Mouse (Mus musculus) hindbrain, embryonic 12.5 days (tissue): ENCODE data around the gene Gm10715. TPM values are rescaled to one million over a fixed set of nuclear protein-coding genes. Genes with fewer than 3 reads are reported as not detected.
"Not testable (repeated sequence)": the region's sequence is repeated elsewhere in the genome, so short reads cannot be mapped to it uniquely, and the experiment has no call there.

ENCODE experiments used
- ATAC-seq: fragments of 200-750 bp; cut with Nextera tagmentation; 2 replicates; pipeline ENCODE4 v1.8.0; 2017; ENCODE audit warnings: moderate TSS enrichment; ENCODE audit not compliant: low FRiP score
- H3K27ac ChIP-seq: fragments of 300-500 bp; sonication (generic); 2 replicates; pipeline ENCODE4 v1.5.1; 2016; ENCODE audit warnings: mild to moderate bottlenecking
- H3K27me3 ChIP-seq: fragments of 300-500 bp; sonication (generic); 2 replicates; pipeline ENCODE4 v1.6.1; 2016; ENCODE audit warnings: mild to moderate bottlenecking
- H3K36me3 ChIP-seq: fragments of 300-500 bp; sonication (generic); 2 replicates; pipeline ENCODE4 v1.6.1; 2016; ENCODE audit warnings: mild to moderate bottlenecking
- H3K4me1 ChIP-seq: fragments of 300-500 bp; sonication (generic); 2 replicates; pipeline ENCODE4 v1.6.1; 2016
- H3K4me2 ChIP-seq: fragments of 300-500 bp; sonication (generic); replicated peaks from 2 replicates; pipeline ENCODE4 v1.6.1; 2016; ENCODE audit warnings: mild to moderate bottlenecking
- H3K4me3 ChIP-seq: fragments of 300-500 bp; sonication (generic); 2 replicates; pipeline ENCODE4 v1.5.1; 2016; ENCODE audit warnings: mild to moderate bottlenecking
- H3K9ac ChIP-seq: fragments of 300-500 bp; sonication (generic); 2 replicates; pipeline ENCODE4 v1.6.1; 2016; ENCODE audit warnings: mild to moderate bottlenecking, moderate library complexity
- H3K9me3 ChIP-seq: fragments of 300-500 bp; sonication (generic); replicated peaks from 2 replicates; pipeline ENCODE4 v1.6.1; 2016; ENCODE audit warnings: mild to moderate bottlenecking
- WGBS: fragments of 180-500 bp; shearing (Covaris S2); methylation state at CpG from one replicate; pipeline ENCODE4 v1.1.7; 2016; 5-methylcytosine and 5-hydroxymethylcytosine counted together
- polyA plus RNA-seq: library from polyadenylated mRNA; unstranded; fragments of >200 nt; fragmentation: Nextera tagmentation; extraction: Ambion mirVana; gene quantifications from 2 replicates; pipeline ENCODE4 v1.2.1, GENCODE M21; 2016

Gene Gm10715
- polyA plus RNA-seq, 1 experiment from 2014 or later = not detected

DNA sequence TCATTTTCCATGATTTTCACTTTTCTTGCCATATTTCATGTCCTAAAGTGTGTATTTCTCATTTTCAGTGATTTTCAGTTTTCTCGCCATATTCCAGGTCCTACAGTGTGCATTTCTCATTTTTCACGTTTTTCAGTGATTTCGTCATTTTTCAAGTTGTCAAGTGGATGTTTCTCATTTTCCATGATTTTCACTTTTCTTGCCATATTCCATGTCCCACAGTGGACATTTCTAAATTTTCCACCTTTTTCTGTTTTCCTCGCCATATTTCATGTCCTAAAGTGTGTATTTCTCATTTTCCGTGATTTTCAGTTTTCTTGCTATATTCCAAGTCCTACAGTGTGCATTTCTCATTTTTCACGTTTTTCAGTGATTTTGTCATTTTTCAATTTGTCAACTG lies 20.8 kb upstream of the Gm10715 start:
- not testable (repeated sequence) for H3K27me3 ChIP-seq, ATAC-seq, H3K4me3 ChIP-seq, H3K9me3 ChIP-seq, H3K4me2 ChIP-seq, H3K4me1 ChIP-seq, H3K27ac ChIP-seq, H3K36me3 ChIP-seq, H3K9ac ChIP-seq
- WGBS = 72% methylated on average over 6 of the region's 6 CpGs

DNA sequence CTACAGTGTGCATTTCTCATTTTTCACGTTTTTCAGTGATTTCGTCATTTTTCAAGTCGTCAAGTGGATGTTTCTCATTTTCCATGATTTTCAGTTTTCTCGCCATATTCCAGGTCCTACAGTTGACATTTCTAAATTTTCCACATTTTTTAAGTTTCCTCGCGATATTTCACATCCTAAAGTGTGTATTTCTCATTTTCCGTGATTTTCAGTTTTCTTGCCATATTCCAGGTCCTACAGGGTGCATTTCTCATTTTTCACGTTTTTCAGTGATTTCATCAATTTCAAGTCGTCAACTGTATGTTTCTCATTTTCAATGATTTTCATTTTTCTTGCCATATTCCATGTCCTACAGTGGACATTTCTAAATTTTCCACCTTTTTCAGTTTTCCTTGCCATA lies 19.6 kb upstream of the Gm10715 start, which contains the start of gene Gm10719:
Gene Gm10719 (plus strand): TSS at position 301 of the 400 bp plus-strand sequence.
- not testable (repeated sequence) for H3K27ac ChIP-seq, H3K27me3 ChIP-seq, H3K4me2 ChIP-seq, H3K9ac ChIP-seq, H3K4me1 ChIP-seq, H3K36me3 ChIP-seq, H3K9me3 ChIP-seq, ATAC-seq, H3K4me3 ChIP-seq
- WGBS = 42% methylated on average over 1 of the region's 9 CpGs

DNA sequence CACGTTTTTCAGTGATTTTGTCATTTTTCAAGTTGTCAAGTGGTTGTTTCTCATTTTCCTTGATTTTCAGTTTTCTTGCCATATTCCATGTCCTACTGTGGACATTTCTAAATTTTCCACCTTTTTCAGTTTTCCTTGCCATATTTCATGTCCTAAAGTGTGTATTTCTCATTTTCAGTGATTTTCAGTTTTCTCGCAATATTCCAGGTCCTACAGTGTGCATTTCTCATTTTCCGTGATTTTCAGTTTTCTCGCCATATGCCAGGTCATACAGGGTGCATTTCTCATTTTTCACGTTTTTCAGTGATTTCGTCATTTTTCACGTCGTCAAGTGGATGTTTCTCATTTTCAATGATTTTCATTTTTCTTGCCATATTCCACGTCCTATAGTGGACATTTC lies 17.7 kb upstream of the Gm10715 start:
- not testable (repeated sequence) for H3K4me1 ChIP-seq, H3K4me2 ChIP-seq, H3K9me3 ChIP-seq, H3K27me3 ChIP-seq, H3K27ac ChIP-seq, H3K9ac ChIP-seq, H3K36me3 ChIP-seq, ATAC-seq, H3K4me3 ChIP-seq
- WGBS = 66% methylated on average over 9 of the region's 9 CpGs

DNA sequence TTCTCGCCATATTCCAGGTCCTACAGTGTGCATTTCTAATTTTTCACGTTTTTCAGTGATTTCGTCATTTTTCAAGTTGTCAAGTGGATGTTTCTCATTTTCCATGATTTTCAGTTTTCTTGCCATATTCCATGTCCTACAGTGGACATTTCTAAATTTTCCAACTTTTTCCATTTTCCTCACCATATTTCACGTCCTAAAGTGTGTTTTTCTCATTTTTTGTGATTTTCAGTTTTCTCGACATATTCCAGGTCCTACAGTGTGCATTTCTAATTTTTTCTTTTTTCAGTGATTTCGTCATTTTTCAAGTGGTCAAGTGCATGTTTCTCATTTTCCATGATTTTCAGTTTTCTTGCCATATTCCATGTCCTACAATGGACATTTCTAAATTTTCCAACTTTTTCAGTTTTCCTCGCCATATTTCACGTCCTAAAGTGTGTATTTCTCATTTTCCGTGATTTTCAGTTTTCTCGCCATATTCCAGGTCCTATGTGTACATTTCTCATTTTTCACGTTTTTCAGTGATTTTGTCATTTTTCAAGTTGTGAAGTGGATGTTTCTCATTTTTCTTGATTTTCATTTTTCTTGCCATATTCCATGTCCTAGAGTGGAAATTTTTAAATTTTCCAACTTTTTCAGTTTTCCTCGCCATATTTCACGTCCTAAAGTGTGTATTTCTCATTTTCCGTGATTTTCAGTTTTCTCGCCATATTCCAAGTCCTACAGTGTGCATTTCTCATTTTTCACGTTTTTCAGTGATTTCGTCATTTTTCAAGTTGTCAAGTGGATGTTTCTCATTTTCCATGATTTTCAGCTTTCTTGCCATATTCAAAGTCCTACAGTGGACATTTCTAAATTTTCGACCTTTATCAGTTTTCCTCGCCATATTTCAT lies 16.6 kb upstream of the Gm10715 start:
- not testable (repeated sequence) for H3K4me3 ChIP-seq, H3K27me3 ChIP-seq, H3K4me2 ChIP-seq, H3K9ac ChIP-seq, H3K4me1 ChIP-seq, H3K36me3 ChIP-seq, H3K27ac ChIP-seq, H3K9me3 ChIP-seq
- WGBS = 76% methylated on average over 17 of the region's 19 CpGs
- peak; percentile 72 for ATAC-seq

DNA sequence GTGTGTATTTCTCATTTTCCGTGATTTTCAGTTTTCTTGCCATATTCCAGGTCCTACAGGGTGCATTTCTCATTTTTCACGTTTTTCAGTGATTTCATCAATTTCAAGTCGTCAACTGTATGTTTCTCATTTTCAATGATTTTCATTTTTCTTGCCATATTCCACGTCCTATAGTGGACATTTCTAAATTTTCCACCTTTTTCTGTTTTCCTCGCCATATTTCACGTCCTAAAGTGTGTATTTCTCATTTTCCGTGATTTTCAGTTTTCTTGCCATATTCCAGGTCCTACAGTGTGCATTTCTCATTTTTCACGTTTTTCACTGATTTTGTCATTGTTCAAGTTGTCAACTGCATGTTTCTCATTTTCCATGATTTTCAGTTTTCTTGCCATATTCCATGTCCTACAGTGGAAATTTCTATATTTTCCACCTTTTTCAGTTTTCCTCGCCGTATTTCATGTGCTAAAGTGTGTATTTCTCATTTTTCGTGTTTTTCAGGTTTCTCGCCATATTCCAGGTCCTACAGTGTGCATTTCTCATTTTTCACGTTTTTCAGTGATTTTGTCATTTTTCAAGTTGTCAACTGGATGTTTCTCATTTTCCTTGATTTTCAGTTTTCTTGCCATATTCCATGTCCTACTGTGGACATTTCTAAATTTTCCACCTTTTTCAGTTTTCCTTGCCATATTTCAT lies 14.2 kb upstream of the Gm10715 start:
- not testable (repeated sequence) for H3K4me1 ChIP-seq, H3K27me3 ChIP-seq, H3K9ac ChIP-seq, H3K27ac ChIP-seq, ATAC-seq, H3K9me3 ChIP-seq, H3K4me3 ChIP-seq, H3K4me2 ChIP-seq, H3K36me3 ChIP-seq
- 74% methylated on average over 11 of the region's 13 CpGs for WGBS

DNA sequence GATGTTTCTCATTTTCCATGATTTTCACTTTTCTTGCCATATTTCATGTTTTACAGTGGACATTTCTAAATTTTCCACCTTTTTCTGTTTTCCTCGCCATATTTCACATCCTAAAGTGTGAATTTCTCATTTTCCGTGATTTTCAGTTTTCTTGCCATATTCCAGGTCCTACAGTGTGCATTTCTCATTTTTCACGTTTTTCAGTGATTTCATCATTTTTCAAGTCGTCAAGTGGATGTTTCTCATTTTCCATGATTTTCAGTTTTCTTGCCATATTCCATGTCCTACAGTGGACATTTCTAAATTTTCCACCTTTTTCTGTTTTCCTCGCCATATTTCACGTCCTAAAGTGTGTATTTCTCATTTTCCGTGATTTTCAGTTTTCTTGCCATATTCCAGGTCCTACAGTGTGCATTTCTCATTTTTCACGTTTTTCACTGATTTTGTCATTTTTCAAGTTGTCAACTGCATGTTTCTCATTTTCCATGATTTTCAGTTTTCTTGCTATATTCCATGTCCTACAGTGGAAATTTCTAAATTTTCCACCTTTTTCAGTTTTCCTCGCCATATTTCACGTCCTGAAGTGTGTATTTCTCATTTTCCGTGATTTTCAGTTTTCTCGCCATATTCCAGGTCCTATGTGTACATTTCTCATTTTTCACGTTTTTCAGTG lies 13.2 kb upstream of the Gm10715 start, which contains the start of gene Gm10718:
Gene Gm10718 (plus strand): TSS at position 236 of the 673 bp plus-strand sequence.
- not testable (repeated sequence) for H3K36me3 ChIP-seq, H3K4me1 ChIP-seq, ATAC-seq, H3K27me3 ChIP-seq, H3K9ac ChIP-seq, H3K4me3 ChIP-seq, H3K4me2 ChIP-seq, H3K27ac ChIP-seq, H3K9me3 ChIP-seq
- 75% methylated on average over 12 of the region's 13 CpGs for WGBS

DNA sequence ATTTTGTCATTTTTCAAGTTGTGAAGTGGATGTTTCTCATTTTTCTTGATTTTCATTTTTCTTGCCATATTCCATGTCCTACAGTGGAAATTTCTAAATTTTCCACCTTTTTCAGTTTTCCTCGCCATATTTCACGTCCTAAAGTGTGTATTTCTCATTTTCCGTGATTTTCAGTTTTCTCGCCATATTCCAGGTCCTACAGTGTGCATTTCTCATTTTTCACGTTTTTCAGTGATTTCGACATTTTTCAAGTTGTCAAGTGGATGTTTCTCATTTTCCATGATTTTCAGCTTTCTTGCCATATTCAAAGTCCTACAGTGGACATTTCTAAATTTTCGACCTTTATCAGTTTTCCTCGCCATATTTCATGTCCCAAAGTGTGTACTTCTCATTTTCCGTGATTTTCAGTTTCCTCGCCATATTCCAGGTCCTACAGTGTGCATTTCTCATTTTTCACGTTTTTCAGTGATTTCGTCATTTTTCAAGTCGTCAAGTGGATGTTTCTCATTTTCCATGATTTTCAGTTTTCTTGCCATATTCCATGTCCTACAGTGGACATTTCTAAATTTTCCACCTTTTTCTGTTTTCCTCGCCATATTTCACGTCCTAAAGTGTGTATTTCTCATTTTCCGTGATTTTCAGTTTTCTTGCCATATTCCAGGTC lies 12.6 kb upstream of the Gm10715 start:
- not testable (repeated sequence) for H3K4me3 ChIP-seq, H3K4me1 ChIP-seq, ATAC-seq, H3K9me3 ChIP-seq, H3K27ac ChIP-seq, H3K9ac ChIP-seq, H3K27me3 ChIP-seq, H3K4me2 ChIP-seq, H3K36me3 ChIP-seq
- WGBS = 76% methylated on average over 16 of the region's 16 CpGs

DNA sequence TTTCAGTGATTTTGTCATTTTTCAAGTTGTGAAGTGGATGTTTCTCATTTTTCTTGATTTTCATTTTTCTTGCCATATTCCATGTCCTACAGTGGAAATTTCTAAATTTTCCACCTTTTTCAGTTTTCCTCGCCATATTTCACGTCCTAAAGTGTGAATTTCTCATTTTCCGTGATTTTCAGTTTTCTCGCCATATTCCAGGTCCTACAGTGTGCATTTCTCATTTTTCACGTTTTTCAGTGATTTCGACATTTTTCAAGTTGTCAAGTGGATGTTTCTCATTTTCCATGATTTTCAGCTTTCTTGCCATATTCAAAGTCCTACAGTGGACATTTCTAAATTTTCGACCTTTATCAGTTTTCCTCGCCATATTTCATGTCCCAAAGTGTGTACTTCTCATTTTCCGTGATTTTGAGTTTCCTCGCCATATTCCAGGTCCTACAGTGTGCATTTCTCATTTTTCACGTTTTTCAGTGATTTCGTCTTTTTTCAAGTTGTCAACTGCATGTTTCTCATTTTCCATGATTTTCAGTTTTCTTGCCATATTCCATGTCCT lies 11.7 kb upstream of the Gm10715 start, which contains the start of gene Gm10717:
Gene Gm10717 (plus strand): TSS at position 506 of the 556 bp plus-strand sequence.
- ATAC-seq, H3K9me3 ChIP-seq, H3K27ac ChIP-seq, H3K4me1 ChIP-seq, H3K9ac ChIP-seq, H3K27me3 ChIP-seq, H3K36me3 ChIP-seq, H3K4me2 ChIP-seq, H3K4me3 ChIP-seq: not testable (repeated sequence)
- 74% methylated on average over 12 of the region's 12 CpGs for WGBS

DNA sequence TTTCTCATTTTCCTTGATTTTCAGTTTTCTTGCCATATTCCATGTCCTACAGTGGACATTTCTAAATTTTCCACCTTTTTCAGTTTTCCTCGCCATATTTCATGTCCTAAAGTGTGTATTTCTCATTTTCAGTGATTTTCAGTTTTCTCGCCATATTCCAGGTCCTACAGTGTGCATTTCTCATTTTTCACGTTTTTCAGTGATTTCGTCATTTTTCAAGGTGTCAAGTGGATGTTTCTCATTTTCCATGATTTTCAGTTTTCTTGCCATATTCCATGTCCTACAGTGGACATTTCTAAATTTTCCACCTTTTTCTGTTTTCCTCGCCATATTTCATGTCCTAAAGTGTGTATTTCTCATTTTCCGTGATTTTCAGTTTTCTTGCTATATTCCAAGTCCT lies 11.0 kb upstream of the Gm10715 start:
- not testable (repeated sequence) for H3K27ac ChIP-seq, H3K9ac ChIP-seq, ATAC-seq, H3K4me2 ChIP-seq, H3K27me3 ChIP-seq, H3K9me3 ChIP-seq, H3K4me1 ChIP-seq, H3K36me3 ChIP-seq, H3K4me3 ChIP-seq
- WGBS = 68% methylated on average over 5 of the region's 6 CpGs

DNA sequence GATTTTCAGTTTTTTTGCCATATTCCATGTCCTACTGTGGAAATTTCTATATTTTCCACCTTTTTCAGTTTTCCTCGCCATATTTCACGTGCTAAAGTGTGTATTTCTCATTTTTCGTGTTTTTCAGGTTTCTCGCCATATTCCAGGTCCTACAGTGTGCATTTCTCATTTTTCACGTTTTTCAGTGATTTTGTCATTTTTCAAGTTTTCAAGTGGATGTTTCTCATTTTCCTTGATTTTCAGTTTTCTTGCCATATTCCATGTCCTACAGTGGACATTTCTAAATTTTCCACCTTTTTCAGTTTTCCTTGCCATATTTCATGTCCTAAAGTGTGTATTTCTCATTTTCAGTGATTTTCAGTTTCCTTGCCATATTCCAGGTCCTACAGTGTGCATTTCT lies 10.5 kb upstream of the Gm10715 start:
- not testable (repeated sequence) for H3K36me3 ChIP-seq, H3K27ac ChIP-seq, H3K27me3 ChIP-seq, H3K4me2 ChIP-seq, H3K9me3 ChIP-seq, ATAC-seq, H3K4me1 ChIP-seq, H3K4me3 ChIP-seq, H3K9ac ChIP-seq
- 78% methylated on average over 5 of the region's 5 CpGs for WGBS

DNA sequence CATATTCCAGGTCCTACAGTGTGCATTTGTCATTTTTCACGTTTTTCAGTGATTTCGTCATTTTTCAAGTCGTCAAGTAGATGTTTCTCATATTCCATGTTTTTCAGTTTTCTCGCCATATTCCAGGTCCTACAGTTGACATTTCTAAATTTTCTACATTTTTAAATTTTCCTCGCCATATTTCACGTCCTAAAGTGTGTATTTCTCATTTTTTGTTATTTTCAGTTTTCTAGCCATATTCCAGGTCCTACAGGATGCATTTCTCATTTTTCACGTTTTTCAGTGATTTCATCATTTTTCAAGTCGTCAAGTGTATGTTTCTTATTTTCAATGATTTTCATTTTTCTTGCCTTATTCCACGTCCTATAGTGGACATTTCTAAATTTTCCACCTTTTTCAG lies 9.9 kb upstream of the Gm10715 start:
- H3K9me3 ChIP-seq, ATAC-seq, H3K4me2 ChIP-seq, H3K27ac ChIP-seq, H3K36me3 ChIP-seq, H3K4me3 ChIP-seq, H3K27me3 ChIP-seq, H3K9ac ChIP-seq, H3K4me1 ChIP-seq: not testable (repeated sequence)
- 67% methylated on average over 9 of the region's 9 CpGs for WGBS

DNA sequence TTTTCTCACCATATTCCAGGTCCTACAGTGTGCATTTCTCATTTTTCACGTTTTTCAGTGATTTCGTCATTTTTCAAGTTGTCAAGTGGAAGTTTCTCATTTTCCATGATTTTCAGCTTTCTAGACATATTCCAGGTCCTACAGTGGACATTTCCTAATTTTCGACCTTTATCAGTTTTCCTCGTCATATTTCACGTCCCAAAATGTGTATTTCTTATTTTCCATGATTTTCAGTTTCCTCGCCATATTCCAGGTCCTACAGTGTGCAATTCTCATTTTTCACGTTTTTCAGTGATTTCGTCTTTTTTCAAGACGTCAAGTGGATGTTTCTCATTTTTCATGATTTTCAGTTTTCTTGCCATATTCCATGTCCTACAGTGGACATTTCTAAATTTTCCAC lies 9.5 kb upstream of the Gm10715 start:
- peak; percentile 36; the same call in 1 of the 2 replicates for ATAC-seq
- not testable (repeated sequence) for H3K4me1 ChIP-seq, H3K36me3 ChIP-seq, H3K27ac ChIP-seq, H3K4me3 ChIP-seq, H3K9ac ChIP-seq, H3K9me3 ChIP-seq, H3K4me2 ChIP-seq, H3K27me3 ChIP-seq
- WGBS = 74% methylated on average over 9 of the region's 9 CpGs
